Mouse (Mus musculus) urinary bladder, postnatal 14 days (tissue): ENCODE data around the gene Il1b.

ENCODE experiments used
- DNase-seq: peaks from one replicate; pipeline ENCODE4 v3.0.0; 2021; ENCODE audit warnings: low spot score

Gene Il1b

DNA sequence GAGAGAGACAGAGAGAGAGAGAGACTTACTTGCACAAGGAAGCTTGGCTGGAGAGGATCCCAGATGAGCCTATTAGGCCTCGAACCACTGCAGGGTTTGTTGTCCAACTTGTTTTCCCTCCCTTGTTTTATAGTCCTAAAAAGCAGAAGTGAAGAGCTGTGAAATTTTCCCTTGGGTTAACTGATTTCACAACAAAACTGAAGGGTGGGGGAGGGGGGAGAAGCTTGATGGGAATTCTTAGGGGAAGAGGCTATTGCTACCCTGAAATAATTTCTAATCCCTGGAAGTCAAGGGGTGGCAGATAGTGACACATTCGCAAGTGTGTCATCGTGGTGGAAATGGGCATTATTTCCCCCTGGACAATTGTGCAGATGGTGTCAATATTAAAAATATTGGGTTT, at the start of gene Il1b:
Gene Il1b (minus strand): TSS at position 101 of the 400 bp plus-strand sequence.
- DNase-seq: no peak

DNA sequence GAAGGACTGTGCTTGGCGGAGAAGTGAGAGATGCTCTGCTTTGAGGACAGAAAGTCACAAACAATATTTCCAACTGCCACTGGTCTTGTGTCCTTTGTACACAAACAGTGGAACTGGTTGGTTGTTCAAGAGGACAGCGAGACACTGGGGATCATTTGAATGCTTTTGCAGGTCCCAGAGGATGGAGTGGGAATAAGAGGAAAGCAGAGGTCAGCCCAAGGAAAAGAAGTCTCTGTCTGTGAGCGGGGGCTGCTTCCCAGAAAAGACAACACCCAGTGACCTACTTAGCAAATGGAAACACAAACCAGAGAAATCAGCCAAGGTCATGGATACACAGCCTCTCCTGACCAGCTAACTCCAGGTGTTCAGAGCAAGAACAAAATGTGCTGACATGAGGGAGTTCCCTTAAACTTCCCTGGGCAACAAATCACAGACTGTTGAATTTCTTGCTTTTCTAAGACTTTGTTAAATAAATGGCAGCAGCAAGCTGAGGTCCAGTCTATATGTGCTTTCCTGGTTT, 48.5 kb upstream of the Il1b start:
- no peak for DNase-seq

GRCm38 (mm10) chr2:129414593-129414992, 43.7 kb upstream of the Il1b start:
- DNase-seq: no peak

DNA sequence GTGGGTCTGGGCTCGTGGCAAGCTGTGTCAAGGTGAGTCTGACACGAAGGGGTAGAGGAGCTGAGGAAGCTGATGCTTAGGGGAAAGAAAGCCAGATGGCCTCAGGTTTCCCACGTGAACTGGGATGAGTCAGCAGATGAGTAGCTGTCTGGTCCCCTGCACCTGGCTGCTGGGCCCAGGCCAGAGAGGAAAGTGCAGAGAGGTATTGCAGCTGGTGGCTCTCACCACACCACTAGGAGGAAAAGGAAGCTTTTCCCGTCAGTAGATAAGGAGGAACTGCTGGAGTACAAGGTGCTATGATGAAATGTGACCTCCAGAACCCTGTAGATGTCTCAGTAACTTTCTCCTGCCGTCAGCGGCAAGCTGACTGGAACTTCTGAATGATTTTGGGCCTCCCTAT, 42.5 kb upstream of the Il1b start:
- DNase-seq: no peak

- DNase-seq: no peak
These were observed 40.7 kb upstream of the Il1b start for GRCm38 (mm10) chr2:129411651-129412050.

DNA sequence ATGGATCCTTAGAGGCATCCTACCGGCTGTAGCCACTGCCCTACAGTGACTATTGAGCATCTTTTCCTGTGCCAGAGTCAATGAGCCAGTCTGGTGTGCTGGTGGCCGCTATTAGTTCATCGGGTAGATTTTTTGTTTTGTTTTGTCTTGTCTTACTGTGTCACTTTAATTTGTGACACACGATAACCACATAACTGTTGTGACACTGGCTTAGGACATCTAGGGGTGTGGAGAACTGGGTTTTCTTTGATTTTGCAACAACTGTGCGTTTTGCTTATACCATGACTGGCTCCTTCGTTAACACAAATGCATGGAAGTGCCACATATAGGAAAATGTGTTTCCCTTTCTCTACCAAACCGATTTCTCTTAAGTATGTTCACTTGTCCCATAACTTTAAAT, 39.4 kb upstream of the Il1b start:
- DNase-seq: no peak

- peak; percentile 82 for DNase-seq
These were observed 37.5 kb upstream of the Il1b start for GRCm38 (mm10) chr2:129408476-129408875.

DNA sequence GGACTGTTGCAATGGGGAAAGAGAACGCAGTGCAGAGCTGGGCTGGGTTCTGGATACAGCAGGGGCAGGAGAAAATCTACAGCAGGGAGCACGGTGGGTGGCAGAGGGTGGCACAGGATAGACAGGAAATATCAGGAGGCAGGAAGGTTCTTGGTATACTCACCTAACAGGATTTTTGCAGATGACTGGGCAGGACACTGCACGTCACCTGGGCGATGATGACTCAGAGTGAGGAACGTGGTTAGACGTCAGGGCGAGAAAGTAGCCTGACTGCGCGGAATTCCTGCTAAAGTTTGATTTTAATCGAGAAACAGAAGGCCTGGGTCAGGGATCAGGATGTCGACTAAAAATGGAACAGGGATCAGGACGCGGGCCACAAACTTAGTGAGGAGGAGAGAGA, 36.7 kb upstream of the Il1b start:
- peak; percentile 67 for DNase-seq

- no peak for DNase-seq
These were observed 35.6 kb upstream of the Il1b start for GRCm38 (mm10) chr2:129406508-129406907.

- no peak for DNase-seq
These were observed 32.8 kb upstream of the Il1b start for GRCm38 (mm10) chr2:129403786-129404185.

DNA sequence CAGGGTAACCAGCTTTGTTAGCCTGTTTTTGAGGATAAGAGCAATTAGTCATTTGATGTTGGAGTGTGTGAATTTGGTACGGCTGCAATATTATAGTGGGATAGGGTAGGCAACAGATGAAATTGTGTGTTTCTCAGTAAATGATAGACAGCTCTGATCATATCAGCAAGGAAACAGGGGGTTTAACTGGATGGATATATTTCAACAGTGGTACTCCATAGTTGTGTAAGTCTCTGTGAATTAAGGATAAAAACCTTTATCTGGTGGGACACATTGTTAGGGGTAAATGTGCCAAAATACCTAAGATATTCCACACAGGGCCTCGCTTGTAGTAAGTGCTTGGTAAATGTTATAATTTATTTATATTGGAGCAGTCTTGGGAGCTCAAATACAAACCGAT, 31.4 kb upstream of the Il1b start:
- DNase-seq: no peak

- no peak for DNase-seq
These were observed 30.9 kb upstream of the Il1b start for GRCm38 (mm10) chr2:129401803-129402202.

- DNase-seq: no peak
These were observed 27.2 kb upstream of the Il1b start for GRCm38 (mm10) chr2:129398176-129398575.

DNA sequence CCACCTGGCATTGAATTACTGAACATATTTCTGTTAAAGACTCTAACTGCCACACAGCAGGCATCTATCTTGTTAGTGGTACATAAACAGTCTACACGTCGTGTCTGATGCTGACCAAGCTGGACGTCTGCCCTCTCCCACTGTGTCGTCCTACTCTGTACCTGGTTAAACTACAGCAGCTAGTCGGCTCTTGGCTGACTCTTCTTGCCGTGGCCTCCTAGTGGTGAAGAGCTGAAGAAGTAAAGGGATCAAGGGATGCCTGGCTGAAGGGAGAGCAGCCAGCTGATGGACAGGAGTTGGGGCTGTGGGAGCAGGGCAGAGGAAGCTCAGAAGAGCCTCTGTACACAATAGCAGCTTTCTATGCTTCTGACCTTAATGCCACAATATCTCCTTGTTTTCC, 22.6 kb upstream of the Il1b start:
- DNase-seq: peak; percentile 30

- DNase-seq: no peak
These were observed 19.2 kb upstream of the Il1b start for GRCm38 (mm10) chr2:129390161-129390560.

DNA sequence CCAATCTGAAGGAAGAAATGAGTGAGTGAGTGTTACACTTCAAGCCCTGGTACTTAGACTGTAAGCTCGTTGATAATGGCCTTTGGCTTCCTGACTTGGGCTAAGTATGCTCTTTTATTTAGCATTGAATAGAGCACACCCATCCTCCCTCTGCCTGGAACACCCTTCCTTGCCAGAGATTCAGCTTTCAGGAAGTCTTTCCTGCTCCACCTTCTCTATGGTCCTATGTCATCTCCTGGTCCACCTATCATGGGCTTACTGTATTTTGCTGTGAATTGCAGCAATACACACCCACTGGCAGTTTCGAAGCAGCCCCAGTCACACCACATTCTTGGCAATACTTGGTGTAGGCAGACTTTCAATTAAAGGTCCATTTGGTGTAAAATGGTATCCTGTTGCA, 18.4 kb upstream of the Il1b start:
- no peak for DNase-seq

- no peak for DNase-seq
These were observed 14.4 kb upstream of the Il1b start for GRCm38 (mm10) chr2:129385331-129385730.

DNA sequence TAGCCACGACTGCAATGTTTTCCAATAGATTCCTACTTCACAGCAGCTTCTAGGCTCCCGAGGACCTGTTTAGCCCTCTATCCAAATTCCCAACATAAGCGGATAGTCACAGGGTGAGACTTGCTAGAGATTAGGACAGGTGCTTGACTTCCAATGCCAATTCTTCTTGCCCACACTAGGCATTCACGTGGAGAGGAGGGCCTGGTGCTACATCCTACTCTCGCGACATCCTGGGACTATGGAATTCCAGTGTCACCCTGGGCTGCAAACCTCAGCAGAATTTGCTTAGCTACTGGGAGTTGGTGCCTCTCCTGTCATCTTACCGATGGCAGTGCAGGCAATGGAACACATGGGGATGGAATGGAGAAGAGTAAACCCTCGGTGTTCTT, 13.3 kb upstream of the Il1b start:
- DNase-seq: no peak

GRCm38 (mm10) chr2:129383512-129384271, 12.8 kb upstream of the Il1b start:
- no peak for DNase-seq

- DNase-seq: no peak
These were observed 10.0 kb upstream of the Il1b start for GRCm38 (mm10) chr2:129380746-129381474.

GRCm38 (mm10) chr2:129380211-129380610, 9.3 kb upstream of the Il1b start:
- DNase-seq: no peak

DNA sequence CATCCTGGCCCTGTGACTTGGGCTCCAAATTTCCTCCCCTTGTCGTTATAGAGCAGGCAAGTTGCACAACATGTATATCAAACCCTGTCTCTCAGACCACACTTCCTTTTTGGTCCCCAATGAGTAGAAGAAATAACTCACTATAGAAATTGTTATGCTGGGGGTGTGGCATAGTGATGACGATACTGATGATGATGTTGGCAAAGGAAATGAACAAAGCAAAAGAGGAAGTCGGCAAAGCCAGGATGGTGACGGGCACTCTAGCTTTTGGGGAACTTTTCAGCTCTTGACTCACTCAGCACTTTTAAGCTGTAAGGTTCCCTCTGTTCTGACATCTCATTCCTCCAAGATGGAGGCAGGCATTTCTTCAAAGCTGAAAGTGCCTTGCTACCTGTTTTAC, 2.4 kb upstream of the Il1b start:
- DNase-seq: no peak

DNA sequence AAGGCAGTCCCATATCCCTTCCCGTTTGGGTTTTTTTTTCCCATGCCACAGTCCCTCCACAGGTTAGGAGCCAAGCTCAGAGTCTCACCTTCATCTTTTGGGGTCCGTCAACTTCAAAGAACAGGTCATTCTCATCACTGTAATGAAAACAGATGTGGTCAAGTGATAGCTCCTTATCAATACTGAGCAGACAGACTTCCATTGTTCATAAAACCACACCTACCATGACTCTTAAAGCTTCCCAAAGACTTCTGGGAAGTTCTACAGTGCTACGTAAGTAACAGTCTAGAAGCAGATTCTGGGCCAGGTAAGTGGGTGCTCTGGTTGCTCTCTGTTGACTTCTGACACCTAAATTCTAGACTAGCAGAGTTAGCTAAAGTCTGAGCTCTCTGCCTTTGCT, 1.3 kb downstream of the Il1b start:
- DNase-seq: no peak
